Mouse (Mus musculus): ENCODE results near the gene P2rx1. TPM values are rescaled to one million over a fixed set of nuclear protein-coding genes. Genes with fewer than 3 reads are reported as not detected.

Gene P2rx1
- polyA plus RNA-seq, 1 experiment from 2014 or later = 1.7 TPM

GRCm38 (mm10) chr11:73048030-73048876 is 49.4 kb downstream of the P2rx1 start:
- Histone ChIP-seq H3K27me3 (no peaks in the 10 kb centered on the region), H3K4me3 (peak overlapping the region; percentile 91), H3K9me3 (replicated peaks) (no peaks in the 10 kb centered on the region), H3K27ac (peak overlapping the region; percentile 96), H3K9ac (peak overlapping the region; percentile 97), H3K4me2 (peak overlapping the region; percentile 71), H3K4me1 (replicated peaks) (peaks cover 19% of the 10 kb centered on the region), H3K36me3 (peaks cover 25% of the 10 kb centered on the region)
- 1% methylated on average over 53 of the region's 55 CpGs for WGBS
- peak; percentile 53 for ATAC-seq (replicated peaks; ENCODE audit: insufficient number of reproducible peaks, insufficient read depth, low FRiP score, low read depth)

- H3K9ac ChIP-seq = 0 out of 2 replicates have a peak overlapping the region, but pooled peaks have one; percentile 97
- H3K4me2 ChIP-seq = peak overlapping the region; percentile 71
- 4% methylated on average over 4 of the region's 4 CpGs for WGBS
- H3K4me3 ChIP-seq = peak overlapping the region; percentile 91
- H3K9me3 ChIP-seq (replicated peaks) = no peaks in the 10 kb centered on the region
- H3K36me3 ChIP-seq = peaks cover 35% of the 10 kb centered on the region
- peak overlapping the region; percentile 49 for H3K27ac ChIP-seq
- peaks cover 19% of the 10 kb centered on the region for H3K4me1 ChIP-seq (replicated peaks)
- H3K27me3 ChIP-seq = no peaks in the 10 kb centered on the region
- ATAC-seq (replicated peaks; ENCODE audit: insufficient number of reproducible peaks, insufficient read depth, low FRiP score, low read depth) = no peak
Observed at GRCm38 (mm10) chr11:73049335-73049734, 50.4 kb downstream of the P2rx1 start.

GRCm38 (mm10) chr11:73052795-73053194 is 53.9 kb downstream of the P2rx1 start:
- no peak overlapping the region for H3K4me3 ChIP-seq
- H3K9ac ChIP-seq = no peak overlapping the region
- H3K4me2 ChIP-seq = no peak overlapping the region
- H3K4me1 ChIP-seq (replicated peaks) = peaks cover 15% of the 10 kb centered on the region
- WGBS = 71% methylated on average over 1 of the region's 1 CpGs
- no peaks in the 10 kb centered on the region for H3K27me3 ChIP-seq
- peaks cover 64% of the 10 kb centered on the region for H3K36me3 ChIP-seq
- no peaks in the 10 kb centered on the region for H3K9me3 ChIP-seq (replicated peaks)
- no peak overlapping the region for H3K27ac ChIP-seq
- no peak for ATAC-seq (replicated peaks; ENCODE audit: insufficient number of reproducible peaks, insufficient read depth, low FRiP score, low read depth)

- no peak for ATAC-seq (replicated peaks; ENCODE audit: insufficient number of reproducible peaks, insufficient read depth, low FRiP score, low read depth)
- H3K9ac ChIP-seq = no peak overlapping the region
- WGBS = 45% methylated on average over 5 of the region's 5 CpGs
- H3K36me3 ChIP-seq = peaks cover 53% of the 10 kb centered on the region
- peaks cover 7% of the 10 kb centered on the region for H3K4me1 ChIP-seq (replicated peaks)
- no peak overlapping the region for H3K4me2 ChIP-seq
- H3K9me3 ChIP-seq (replicated peaks) = no peaks in the 10 kb centered on the region
- H3K27me3 ChIP-seq = no peaks in the 10 kb centered on the region
- no peak overlapping the region for H3K4me3 ChIP-seq
- no peak overlapping the region for H3K27ac ChIP-seq
Observed at GRCm38 (mm10) chr11:73057701-73058100, 58.8 kb downstream of the P2rx1 start.

- Histone ChIP-seq H3K4me1 (replicated peaks) (peaks cover 10% of the 10 kb centered on the region), H3K4me3 (no peak overlapping the region), H3K36me3 (peaks cover 36% of the 10 kb centered on the region), H3K4me2 (no peak overlapping the region), H3K27ac (no peak overlapping the region), H3K27me3 (no peaks in the 10 kb centered on the region), H3K9me3 (replicated peaks) (no peaks in the 10 kb centered on the region), H3K9ac (no peak overlapping the region)
- ATAC-seq (replicated peaks; ENCODE audit: insufficient number of reproducible peaks, insufficient read depth, low FRiP score, low read depth) = no peak
- WGBS = 90% methylated on average over 3 of the region's 3 CpGs
Observed at GRCm38 (mm10) chr11:73059630-73060029, 60.7 kb downstream of the P2rx1 start.

GRCm38 (mm10) chr11:73061413-73061812 is 62.5 kb downstream of the P2rx1 start:
- ATAC-seq (replicated peaks; ENCODE audit: insufficient number of reproducible peaks, insufficient read depth, low FRiP score, low read depth) = 0 out of 2 replicates have a peak, but pooled peaks have one; percentile 31
- Histone ChIP-seq H3K27ac (peak overlapping the region; percentile 56), H3K27me3 (no peaks in the 10 kb centered on the region), H3K9ac (no peak overlapping the region), H3K4me3 (no peak overlapping the region), H3K9me3 (replicated peaks) (no peaks in the 10 kb centered on the region), H3K4me2 (no peak overlapping the region), H3K36me3 (peaks cover 25% of the 10 kb centered on the region; the same call in 1 of the 2 replicates), H3K4me1 (replicated peaks) (peaks cover 10% of the 10 kb centered on the region)
- WGBS = 51% methylated on average over 3 of the region's 3 CpGs

Small RNAs within 50 kb of the gene (microRNA-seq; reads per million reads assigned to microRNA genes)
- not detected for gene Gm44467

Other genes with a start within 250 kb of the P2rx1 start
- 7.5 and 7.7 TPM in 2 replicates for gene Cyb5d2, start 203.0 kb upstream of the P2rx1 start, polyA plus RNA-seq (2015; fragmentation: Nextera tagmentation; extraction: Ambion mirVana)
- 6.0 and 8.7 TPM in 2 replicates for gene Zzef1, start 202.9 kb upstream of the P2rx1 start, polyA plus RNA-seq (2015; fragmentation: Nextera tagmentation; extraction: Ambion mirVana)
- 3.8 and 11.6 TPM in 2 replicates for gene Atp2a3, start 37.9 kb upstream of the P2rx1 start, polyA plus RNA-seq (2015; fragmentation: Nextera tagmentation; extraction: Ambion mirVana)
- 2.7 and 4.0 TPM in 2 replicates for gene Camkk1, start 19.9 kb downstream of the P2rx1 start, polyA plus RNA-seq (2015; fragmentation: Nextera tagmentation; extraction: Ambion mirVana)
- gene Ncbp3, start 48.7 kb downstream of the P2rx1 start, polyA plus RNA-seq (2015; fragmentation: Nextera tagmentation; extraction: Ambion mirVana) = 9.5 and 10.1 TPM in 2 replicates
- gene Itgae, start 91.5 kb downstream of the P2rx1 start, polyA plus RNA-seq (2015; fragmentation: Nextera tagmentation; extraction: Ambion mirVana) = 0.30 and 1.8 TPM in 2 replicates
- 10.0 and 11.4 TPM in 2 replicates for gene Haspin, start 139.2 kb downstream of the P2rx1 start, polyA plus RNA-seq (2015; fragmentation: Nextera tagmentation; extraction: Ambion mirVana)
- gene P2rx5, start 161.3 kb downstream of the P2rx1 start, polyA plus RNA-seq (2015; fragmentation: Nextera tagmentation; extraction: Ambion mirVana) = 2.0 TPM in 2 replicates
- gene Emc6, start 177.9 kb downstream of the P2rx1 start, polyA plus RNA-seq (2015; fragmentation: Nextera tagmentation; extraction: Ambion mirVana) = 90.7 and 98.9 TPM in 2 replicates
- 222 and 231 TPM in 2 replicates for gene Tax1bp3, start 178.0 kb downstream of the P2rx1 start, polyA plus RNA-seq (2015; fragmentation: Nextera tagmentation; extraction: Ambion mirVana)
- gene Ctns, start 199.9 kb downstream of the P2rx1 start, polyA plus RNA-seq (2015; fragmentation: Nextera tagmentation; extraction: Ambion mirVana) = 12.5 and 13.2 TPM in 2 replicates
- 0.76 and 1.1 TPM in 2 replicates for gene Shpk, start 200.4 kb downstream of the P2rx1 start, polyA plus RNA-seq (2015; fragmentation: Nextera tagmentation; extraction: Ambion mirVana)
- 0.06 and 0.11 TPM in 2 replicates for gene Trpv1, start 235.2 kb downstream of the P2rx1 start, polyA plus RNA-seq (2015; fragmentation: Nextera tagmentation; extraction: Ambion mirVana)

Data from heart, embryonic 15.5 days (tissue).